Mouse (Mus musculus): Measurements from ENCODE around the gene Draxin. TPM values are rescaled to one million over a fixed set of nuclear protein-coding genes. Genes with fewer than 3 reads are reported as not detected.
"Not testable (repeated sequence)": the region's sequence is repeated elsewhere in the genome, so short reads cannot be mapped to it uniquely, and the experiment has no call there.

The Draxin gene
- polyA plus RNA-seq, 1 experiment: 5.6 TPM

DNA sequence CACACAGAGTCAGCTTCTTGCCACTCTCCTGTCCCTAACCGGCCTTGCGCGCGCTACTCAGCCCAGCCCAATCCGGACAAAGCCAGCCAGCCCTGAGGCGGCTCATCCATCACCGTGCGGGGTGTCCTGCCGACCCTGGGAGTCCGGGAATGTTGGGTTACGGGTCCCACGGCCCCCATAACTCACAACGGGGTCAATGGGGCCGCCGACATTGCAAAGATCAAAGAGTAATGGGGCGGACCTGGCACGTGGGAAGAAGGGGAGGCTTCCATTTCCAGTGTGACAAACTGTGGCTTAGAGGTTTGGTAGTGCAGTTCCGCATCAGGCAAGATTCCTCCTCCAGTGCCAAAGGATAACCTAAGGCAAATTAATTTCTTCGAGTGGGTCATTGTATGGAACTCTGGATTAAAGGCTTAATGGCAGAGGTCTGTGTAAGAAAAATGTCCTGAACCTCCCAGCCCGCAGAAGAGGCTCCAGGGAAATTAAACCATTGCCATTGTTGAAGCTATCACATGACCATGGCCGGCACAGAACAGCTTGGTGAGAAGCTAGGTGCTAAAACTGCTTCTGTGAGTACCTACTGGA lies 1.1 kb upstream of the Draxin start:
- no peak overlapping the region for H3K27ac ChIP-seq (ENCODE audit: control insufficient read depth, insufficient read depth, low read depth, low read length, poor library complexity)
- WGBS: 4% methylated on average over 21 of the region's 21 CpGs
- H3K4me1 ChIP-seq (ENCODE audit: control insufficient read depth, insufficient read depth, low read length): no peaks in the 10 kb centered on the region; the same call in 1 of the 2 replicates
- TF ChIP-seq POLR2A (IDR thresholded peaks at IDR 0.05; ENCODE audit: borderline replicate concordance, control insufficient read depth, low read depth, low read length) (no peak), CTCF (IDR thresholded peaks at IDR 0.05; ENCODE audit: control insufficient read depth, insufficient read depth, low read length) (no peak)
- H3K4me3 ChIP-seq (replicated peaks; ENCODE audit: control insufficient read depth, low read depth, low read length): no peak overlapping the region

GRCm38 (mm10) chr4:148130133-148130532 lies 365 bp downstream of the Draxin start, which contains the start of gene Mad2l2:
Gene Mad2l2 (plus strand): TSS chr4:148130384.
- no peak within 1 kb of the TSS for H3K4me3 ChIP-seq (replicated peaks; ENCODE audit: control insufficient read depth, low read depth, low read length)
- H3K27ac ChIP-seq (ENCODE audit: control insufficient read depth, insufficient read depth, low read depth, low read length, poor library complexity): peak within 1 kb of the TSS; percentile 10; the same call in 1 of the 2 replicates
- TF ChIP-seq POLR2A (IDR thresholded peaks at IDR 0.05; ENCODE audit: borderline replicate concordance, control insufficient read depth, low read depth, low read length) (no peak), CTCF (IDR thresholded peaks at IDR 0.05; ENCODE audit: control insufficient read depth, insufficient read depth, low read length) (no peak)
- H3K4me1 ChIP-seq (ENCODE audit: control insufficient read depth, insufficient read depth, low read length): no peaks in the 10 kb centered on the region; the same call in 1 of the 2 replicates
- WGBS: 8% methylated on average over 18 of the region's 18 CpGs

DNA sequence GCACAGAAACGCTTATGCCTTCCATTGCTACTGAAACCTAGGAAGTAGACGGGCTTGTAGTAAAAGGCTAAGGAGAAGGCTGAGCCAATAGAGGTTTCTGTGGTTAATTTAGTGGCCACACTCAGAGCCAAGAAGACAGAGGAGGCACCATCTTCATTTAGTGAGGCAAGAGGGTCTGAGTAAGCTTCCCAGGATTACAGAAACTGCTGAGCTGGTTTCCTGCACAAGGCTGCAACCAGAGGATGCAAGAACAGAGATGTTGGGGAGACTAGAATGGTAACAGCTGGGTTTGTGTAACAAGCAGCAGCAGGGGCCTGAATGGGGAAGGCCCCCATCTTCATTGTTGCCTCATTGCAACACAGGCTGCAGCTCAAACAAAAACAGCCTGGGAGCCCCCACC lies 1.8 kb downstream of the Draxin start:
- TF ChIP-seq POLR2A (IDR thresholded peaks at IDR 0.05; ENCODE audit: borderline replicate concordance, control insufficient read depth, low read depth, low read length): no peak
- no peak for TF ChIP-seq CTCF (IDR thresholded peaks at IDR 0.05; ENCODE audit: control insufficient read depth, insufficient read depth, low read length)
- no peaks in the 10 kb centered on the region; the same call in 1 of the 2 replicates for H3K4me1 ChIP-seq (ENCODE audit: control insufficient read depth, insufficient read depth, low read length)
- H3K27ac ChIP-seq (ENCODE audit: control insufficient read depth, insufficient read depth, low read depth, low read length, poor library complexity): no peak overlapping the region
- WGBS: 7% methylated on average over 2 of the region's 2 CpGs
- H3K4me3 ChIP-seq (replicated peaks; ENCODE audit: control insufficient read depth, low read depth, low read length): no peak overlapping the region

DNA sequence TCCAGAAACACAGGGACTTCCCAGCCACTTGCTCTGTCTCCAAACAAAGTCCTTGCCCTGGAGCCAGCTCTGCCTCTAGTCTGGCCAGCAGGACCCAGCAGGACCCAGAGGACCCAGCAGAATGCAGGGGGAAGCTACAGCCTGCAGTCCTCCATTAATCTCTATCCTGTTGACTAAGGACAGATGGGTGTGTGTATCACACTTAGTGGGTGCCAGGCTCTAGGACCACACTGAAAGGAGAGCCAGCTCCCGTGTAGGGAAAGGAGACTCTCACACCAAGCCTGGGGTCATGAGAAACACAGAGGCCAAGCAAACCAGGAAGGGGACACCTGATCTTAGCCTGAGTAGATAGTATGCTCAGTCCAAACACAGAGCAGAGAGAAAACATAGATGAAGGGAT lies 2.3 kb downstream of the Draxin start:
- 47% methylated on average over 1 of the region's 1 CpGs for WGBS
- no peak overlapping the region for H3K27ac ChIP-seq (ENCODE audit: control insufficient read depth, insufficient read depth, low read depth, low read length, poor library complexity)
- no peak overlapping the region for H3K4me3 ChIP-seq (replicated peaks; ENCODE audit: control insufficient read depth, low read depth, low read length)
- H3K4me1 ChIP-seq (ENCODE audit: control insufficient read depth, insufficient read depth, low read length): no peaks in the 10 kb centered on the region; the same call in 1 of the 2 replicates
- TF ChIP-seq POLR2A (IDR thresholded peaks at IDR 0.05; ENCODE audit: borderline replicate concordance, control insufficient read depth, low read depth, low read length): no peak
- TF ChIP-seq CTCF (IDR thresholded peaks at IDR 0.05; ENCODE audit: control insufficient read depth, insufficient read depth, low read length): no peak

DNA sequence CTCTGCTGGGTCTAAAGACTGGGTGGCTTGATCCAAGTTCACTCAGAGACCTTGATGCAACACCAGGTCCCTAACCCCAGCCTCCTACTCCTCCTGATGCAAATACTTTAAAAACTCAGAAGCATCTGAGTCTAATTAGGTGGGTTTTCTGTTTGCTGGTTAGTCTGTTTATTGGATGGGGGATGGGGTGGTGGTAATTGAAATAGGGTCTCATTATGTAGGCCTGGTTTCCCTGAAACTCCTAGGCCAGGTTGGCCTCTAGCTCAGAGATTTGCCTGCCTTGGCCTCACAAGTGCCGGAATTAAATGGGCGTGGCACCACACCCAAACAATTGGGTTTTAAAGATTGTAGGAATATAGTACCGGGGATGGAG lies 7.8 kb downstream of the Draxin start:
- TF ChIP-seq CTCF (IDR thresholded peaks at IDR 0.05; ENCODE audit: control insufficient read depth, insufficient read depth, low read length) (no peak), POLR2A (IDR thresholded peaks at IDR 0.05; ENCODE audit: borderline replicate concordance, control insufficient read depth, low read depth, low read length) (no peak)
- WGBS: 87% methylated on average over 3 of the region's 3 CpGs
- H3K4me1 ChIP-seq (ENCODE audit: control insufficient read depth, insufficient read depth, low read length): no peaks in the 10 kb centered on the region
- H3K4me3 ChIP-seq (replicated peaks; ENCODE audit: control insufficient read depth, low read depth, low read length): no peak overlapping the region
- H3K27ac ChIP-seq (ENCODE audit: control insufficient read depth, insufficient read depth, low read depth, low read length, poor library complexity): no peak overlapping the region

DNA sequence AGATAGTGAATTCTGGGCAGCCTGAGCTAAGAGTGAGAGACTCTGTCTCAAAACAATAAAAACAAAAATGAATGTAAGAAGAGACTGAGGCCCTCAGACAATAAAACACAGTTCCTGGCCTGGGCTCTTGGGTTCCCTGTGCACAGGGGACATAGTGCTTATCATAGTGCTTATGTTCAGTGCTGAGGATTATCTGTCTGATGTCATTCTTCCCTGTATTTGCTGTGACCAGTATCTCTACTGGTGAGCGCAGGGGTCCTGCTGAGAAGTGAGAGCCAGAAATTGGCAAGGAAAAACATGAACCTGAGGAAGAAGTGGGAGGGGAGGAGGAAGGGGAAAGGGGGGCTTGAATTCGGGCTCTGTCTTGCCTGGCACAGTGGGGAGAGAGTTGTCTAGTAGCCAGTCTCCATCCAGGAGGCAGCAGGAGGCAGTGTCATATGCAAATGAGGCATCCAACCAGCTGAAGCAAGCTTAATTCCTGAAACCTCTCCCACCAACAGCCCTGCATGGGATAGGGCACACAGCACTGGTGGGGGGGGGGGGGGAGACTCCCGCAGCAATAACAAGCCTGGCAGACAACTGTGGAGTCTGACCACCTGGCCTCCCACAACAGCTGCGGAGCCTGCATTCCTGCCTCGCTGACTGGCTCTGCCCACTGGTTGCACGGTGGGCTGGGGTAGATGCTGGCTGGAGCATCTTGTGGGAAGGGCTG lies 8.4 kb downstream of the Draxin start:
- TF ChIP-seq CTCF (IDR thresholded peaks at IDR 0.05; ENCODE audit: control insufficient read depth, insufficient read depth, low read length): no peak
- no peak for TF ChIP-seq POLR2A (IDR thresholded peaks at IDR 0.05; ENCODE audit: borderline replicate concordance, control insufficient read depth, low read depth, low read length)
- Histone ChIP-seq H3K27ac (ENCODE audit: control insufficient read depth, insufficient read depth, low read depth, low read length, poor library complexity) (no peak overlapping the region), H3K4me3 (replicated peaks; ENCODE audit: control insufficient read depth, low read depth, low read length) (no peak overlapping the region), H3K4me1 (ENCODE audit: control insufficient read depth, insufficient read depth, low read length) (no peaks in the 10 kb centered on the region)
- WGBS: 55% methylated on average over 6 of the region's 6 CpGs

- TF ChIP-seq CTCF (IDR thresholded peaks at IDR 0.05; ENCODE audit: control insufficient read depth, insufficient read depth, low read length): no peak
- no peak for TF ChIP-seq POLR2A (IDR thresholded peaks at IDR 0.05; ENCODE audit: borderline replicate concordance, control insufficient read depth, low read depth, low read length)
- Histone ChIP-seq H3K27ac (ENCODE audit: control insufficient read depth, insufficient read depth, low read depth, low read length, poor library complexity) (no peak overlapping the region), H3K4me3 (replicated peaks; ENCODE audit: control insufficient read depth, low read depth, low read length) (no peak overlapping the region), H3K4me1 (ENCODE audit: control insufficient read depth, insufficient read depth, low read length) (no peaks in the 10 kb centered on the region)
- 78% methylated on average over 4 of the region's 4 CpGs for WGBS
Observed at GRCm38 (mm10) chr4:148121362-148121761, 9.1 kb downstream of the Draxin start.

- 33% methylated on average over 9 of the region's 9 CpGs for WGBS
- TF ChIP-seq POLR2A (IDR thresholded peaks at IDR 0.05; ENCODE audit: borderline replicate concordance, control insufficient read depth, low read depth, low read length) (no peak), CTCF (IDR thresholded peaks at IDR 0.05; ENCODE audit: control insufficient read depth, insufficient read depth, low read length) (no peak)
- Histone ChIP-seq H3K4me1 (ENCODE audit: control insufficient read depth, insufficient read depth, low read length) (no peaks in the 10 kb centered on the region), H3K27ac (ENCODE audit: control insufficient read depth, insufficient read depth, low read depth, low read length, poor library complexity) (no peak overlapping the region), H3K4me3 (replicated peaks; ENCODE audit: control insufficient read depth, low read depth, low read length) (no peak overlapping the region)
Observed at GRCm38 (mm10) chr4:148120555-148120954, 9.9 kb downstream of the Draxin start.

DNA sequence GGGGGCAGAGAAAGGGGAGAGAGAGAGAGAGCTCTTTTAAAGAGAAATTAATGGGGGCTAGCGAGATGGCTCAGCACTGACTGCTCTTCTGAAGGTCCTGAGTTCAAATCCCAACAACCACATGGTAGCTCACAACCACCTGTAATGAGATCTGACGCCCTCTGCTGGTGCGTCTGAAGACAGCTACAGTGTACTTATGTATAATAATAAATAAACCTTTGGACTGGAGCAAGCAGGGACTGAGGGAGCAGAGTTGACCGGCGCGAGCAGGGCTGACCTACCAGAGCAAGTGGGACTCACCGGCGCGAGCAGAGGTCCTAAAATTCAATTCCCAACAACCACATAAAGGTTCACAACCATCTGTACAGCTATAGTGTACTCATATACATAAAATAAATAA lies 10.9 kb downstream of the Draxin start:
- H3K4me3 ChIP-seq (replicated peaks; ENCODE audit: control insufficient read depth, low read depth, low read length); H3K27ac ChIP-seq (ENCODE audit: control insufficient read depth, insufficient read depth, low read depth, low read length, poor library complexity); H3K4me1 ChIP-seq (ENCODE audit: control insufficient read depth, insufficient read depth, low read length): not testable (repeated sequence)
- 80% methylated on average over 9 of the region's 9 CpGs for WGBS
